Mouse (Mus musculus) cerebellum, adult 11-12 months (tissue): ENCODE data around the gene Sprr4.
"Not testable (repeated sequence)": the region's sequence is repeated elsewhere in the genome, so short reads cannot be mapped to it uniquely, and the experiment has no call there.

Experiments
- DNase-seq: peaks from one replicate; pipeline ENCODE4 v3.0.0; 2022

Sprr4 gene

GRCm38 (mm10) chr3:92500393-92500792 lies at the start of gene Sprr4:
Gene Sprr4, minus strand, starts transcription at chr3:92500493.
- no peak for DNase-seq

GRCm38 (mm10) chr3:92534411-92534810 lies 34.1 kb upstream of the Sprr4 start, which contains the start of gene 2310046K23Rik:
Gene 2310046K23Rik, minus strand, starts transcription at chr3:92534511.
- no peak for DNase-seq

GRCm38 (mm10) chr3:92512325-92512724 lies 12.0 kb upstream of the Sprr4 start:
- DNase-seq = no peak

- DNase-seq = no peak
Observed at GRCm38 (mm10) chr3:92510786-92511185, 10.5 kb upstream of the Sprr4 start.

GRCm38 (mm10) chr3:92508185-92508584 lies 7.9 kb upstream of the Sprr4 start:
- DNase-seq = no peak

GRCm38 (mm10) chr3:92503528-92503927 lies 3.2 kb upstream of the Sprr4 start:
- no peak for DNase-seq

GRCm38 (mm10) chr3:92490262-92490661 lies 10.0 kb downstream of the Sprr4 start:
- DNase-seq = not testable (repeated sequence)

GRCm38 (mm10) chr3:92486307-92486706 lies 14.0 kb downstream of the Sprr4 start:
- no peak for DNase-seq

GRCm38 (mm10) chr3:92485863-92486262 lies 14.4 kb downstream of the Sprr4 start, which contains the start of gene Sprr1a:
Gene Sprr1a, minus strand, starts transcription at chr3:92485895.
- no peak for DNase-seq

GRCm38 (mm10) chr3:92481249-92481648 lies 19.0 kb downstream of the Sprr4 start:
- not testable (repeated sequence) for DNase-seq

GRCm38 (mm10) chr3:92470111-92470510 lies 30.2 kb downstream of the Sprr4 start:
- DNase-seq = no peak

- no peak for DNase-seq
Observed at GRCm38 (mm10) chr3:92467424-92467823, 32.9 kb downstream of the Sprr4 start.

- no peak for DNase-seq
Observed at GRCm38 (mm10) chr3:92466576-92466975, 33.7 kb downstream of the Sprr4 start.

- DNase-seq = no peak
Observed at GRCm38 (mm10) chr3:92458620-92459019, 41.7 kb downstream of the Sprr4 start, which contains the start of gene Sprr3. Gene Sprr3, minus strand, starts transcription at chr3:92458720.

- DNase-seq = no peak
Observed at GRCm38 (mm10) chr3:92455151-92455550, 45.1 kb downstream of the Sprr4 start.
